Mouse (Mus musculus) embryonic stem cell, embryonic (primary cell): ENCODE measurements at regions not wholly inside any gene's neighbourhood (a gene's known extent, or its start where the extent isn't known, plus 50 kb on each side); places are given as distances from the start of the nearest gene placed in this dataset.

Source experiments
- CTCF ChIA-PET, 4 experiments: fragments of 300-600 bp in 2 of 4; fragments of 350-600 bp in 2 of 4; sonication (Branson Sonifier 250); formaldehyde crosslinking; loops; one replicate each; lab custom pipeline; 2022; ENCODE audit warnings: inconsistent platforms in 2 of 4; lab: Charles Lee
- POLR2A ChIA-PET, 4 experiments: fragments of 300-600 bp in 2 of 4; fragments of 350-600 bp in 2 of 4; sonication (Branson Sonifier 250); formaldehyde crosslinking; loops; one replicate each; lab custom pipeline; 2022; ENCODE audit warnings: antibody characterized with exemption in 4 of 4, inconsistent platforms in 1 of 4; lab: Charles Lee

DNA sequence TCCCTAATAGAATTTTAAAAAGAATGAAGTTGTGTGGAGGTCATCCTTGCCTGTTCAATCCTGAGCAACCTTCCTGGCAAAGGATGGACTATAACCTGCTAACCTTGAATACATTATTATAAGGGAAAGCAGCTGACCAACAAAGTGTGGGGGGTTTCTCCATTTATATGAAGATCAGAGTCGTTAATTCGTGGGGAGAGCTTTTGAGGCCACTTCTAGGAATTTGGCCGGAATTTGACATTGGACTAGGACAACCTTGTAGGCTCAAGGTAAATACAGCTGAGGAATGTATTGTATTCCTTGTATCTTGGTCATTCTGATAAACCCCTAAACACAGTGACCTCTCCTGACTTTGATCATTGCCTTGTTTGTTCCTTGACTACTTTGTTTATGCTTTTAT, 56.9 kb downstream of the Klf4 start:
- CTCF ChIA-PET, result interaction anchor here (0.6 to 2.4 kb wide), 7 partner anchors 9 to 64 kb away, joined by 3 to 17 read pairs (median 3); no protein-coding TSS in a partner anchor
- POLR2A ChIA-PET, result interaction anchor here (0.6 to 14.8 kb wide), 104 partner anchors 10 to 1523 kb away, joined by 3 to 1353 read pairs (median 4); partner anchors contain the start of gene Klf4 (in 4 of the 4)

GRCm38 (mm10) chr4:55474044-55474788, 58.0 kb downstream of the Klf4 start:
- CTCF ChIA-PET, result interaction anchor here in 2 of 4 experiments (1.4 to 2.4 kb wide), 2 partner anchors 10 to 11 kb away, joined by 5 to 17 read pairs; no protein-coding TSS in a partner anchor

GRCm38 (mm10) chr4:55472649-55473048, 59.6 kb downstream of the Klf4 start:
- CTCF ChIA-PET, result interaction anchor here in 1 of 4 experiments (1.1 kb wide), 1 partner anchor 58 kb away, joined by 3 read pairs; no protein-coding TSS in a partner anchor

More at GRCm38 (mm10) chr4:55474044-55474788, 58.0 kb downstream of the Klf4 start:
- POLR2A ChIA-PET, result interaction anchor here (0.8 to 33.7 kb wide), 44 partner anchors 2 to 1481 kb away, joined by 3 to 1353 read pairs (median 9); partner anchors contain the start of genes Klf4 (in 4 of the 4) and Zfp462 (in 1 of the 4)

GRCm38 (mm10) chr4:55470779-55471663, 61.2 kb downstream of the Klf4 start:
- POLR2A ChIA-PET, result interaction anchor here (0.6 to 33.7 kb wide), 30 partner anchors 5 to 466 kb away, joined by 3 to 1353 read pairs (median 4); partner anchors contain the start of gene Klf4 (in 3 of the 4)
- CTCF ChIA-PET, result interaction anchor here in 1 of 4 experiments (0.6 kb wide), 1 partner anchor 59 kb away, joined by 3 read pairs; no protein-coding TSS in a partner anchor

More at GRCm38 (mm10) chr4:55472649-55473048, 59.6 kb downstream of the Klf4 start:
- POLR2A ChIA-PET, result interaction anchor here (0.5 to 33.7 kb wide), 21 partner anchors 4 to 264 kb away, joined by 3 to 1353 read pairs (median 10); partner anchors contain the start of gene Klf4 (in 4 of the 4)

- POLR2A ChIA-PET, result interaction anchor here (0.5 to 33.7 kb wide), 94 partner anchors 9 to 1488 kb away, joined by 3 to 1353 read pairs (median 4); partner anchors contain the start of gene Klf4 (in 4 of the 4)
- CTCF ChIA-PET, result interaction anchor here (0.6 to 3.6 kb wide), 18 partner anchors 11 to 1262 kb away, joined by 3 to 17 read pairs (median 4); no protein-coding TSS in a partner anchor
These were observed 68.1 kb downstream of the Klf4 start for GRCm38 (mm10) chr4:55464192-55464591.

GRCm38 (mm10) chr4:55461927-55462326, 70.3 kb downstream of the Klf4 start:
- CTCF ChIA-PET, result interaction anchor here in 1 of 4 experiments (1.3 to 3.6 kb wide), 2 partner anchors 13 to 15 kb away, joined by 3 to 17 read pairs; no protein-coding TSS in a partner anchor
- POLR2A ChIA-PET, result interaction anchor here (0.6 to 33.7 kb wide), 15 partner anchors 10 to 1003 kb away, joined by 3 to 1353 read pairs (median 61); partner anchors contain the start of gene Klf4 (in 2 of the 4)

DNA sequence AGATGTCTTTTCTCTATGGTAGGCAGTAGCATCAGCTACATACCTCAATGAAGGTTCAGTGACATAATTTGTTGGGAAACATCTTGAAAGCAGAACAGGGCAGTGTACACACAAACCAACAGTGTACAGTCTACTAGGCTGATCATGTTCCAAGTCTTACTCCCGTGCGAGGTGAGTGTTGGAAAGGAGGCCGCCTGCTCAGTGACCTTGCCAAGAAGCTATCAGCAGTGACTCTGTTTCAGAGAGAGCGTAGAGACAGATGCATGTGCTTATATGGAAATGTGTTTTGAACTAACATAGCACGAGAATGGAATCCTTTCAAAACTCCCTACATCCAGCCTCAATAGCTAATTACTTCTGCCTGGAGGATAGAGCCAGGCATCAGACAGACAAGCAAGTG, 78.4 kb downstream of the Klf4 start:
- ChIA-PET POLR2A (interaction anchor here (0.8 to 33.7 kb wide), 13 partner anchors 10 to 102 kb away, joined by 3 to 1353 read pairs (median 8); partner anchors contain the start of gene Klf4 (in 1 of the 4)), CTCF (interaction anchor here in 2 of 4 experiments (0.5 to 1.6 kb wide), 5 partner anchors 10 to 161 kb away, joined by 3 to 5 read pairs (median 3); no protein-coding TSS in a partner anchor)

DNA sequence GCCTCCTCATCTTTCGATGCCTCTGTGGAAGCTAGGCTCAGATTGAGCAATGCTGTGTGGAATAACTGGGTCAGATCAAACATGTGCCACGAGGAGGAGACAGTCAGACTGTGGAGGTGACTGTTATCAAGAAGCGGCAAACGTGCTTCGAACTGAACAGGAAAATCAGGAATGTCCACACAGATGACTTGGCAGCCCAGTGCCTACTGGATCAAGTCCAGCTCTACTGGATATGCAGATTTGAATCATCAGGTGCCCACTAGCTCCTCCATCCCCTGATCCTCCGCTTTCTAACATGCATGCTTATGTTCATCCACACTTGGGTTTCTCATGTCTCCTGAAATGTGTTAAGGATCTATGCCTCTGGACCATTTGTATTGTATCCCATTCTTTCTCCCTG, 79.7 kb downstream of the Klf4 start:
- ChIA-PET POLR2A (interaction anchor here in 2 of 4 experiments (0.5 to 33.7 kb wide), 7 partner anchors 9 to 46 kb away, joined by 3 to 1353 read pairs (median 61); no protein-coding TSS in a partner anchor), CTCF (no interaction called here)

- CTCF ChIA-PET, result interaction anchor here in 3 of 4 experiments (0.6 to 1.9 kb wide), 11 partner anchors 8 to 159 kb away, joined by 3 to 12 read pairs (median 4); no protein-coding TSS in a partner anchor
These were observed 80.6 kb downstream of the Klf4 start for GRCm38 (mm10) chr4:55451711-55452110.

GRCm38 (mm10) chr4:55451026-55451425, 81.2 kb downstream of the Klf4 start:
- POLR2A ChIA-PET, result interaction anchor here (0.5 to 33.7 kb wide), 26 partner anchors 7 to 100 kb away, joined by 3 to 1353 read pairs (median 4); partner anchors contain the start of gene Klf4 (in 1 of the 4)
- CTCF ChIA-PET, result interaction anchor here (0.6 to 1.9 kb wide), 25 partner anchors 8 to 211 kb away, joined by 3 to 12 read pairs (median 3); no protein-coding TSS in a partner anchor

More at GRCm38 (mm10) chr4:55451711-55452110, 80.6 kb downstream of the Klf4 start:
- POLR2A ChIA-PET, result interaction anchor here in 3 of 4 experiments (0.5 to 33.7 kb wide), 7 partner anchors 8 to 52 kb away, joined by 3 to 1353 read pairs (median 61); no protein-coding TSS in a partner anchor

DNA sequence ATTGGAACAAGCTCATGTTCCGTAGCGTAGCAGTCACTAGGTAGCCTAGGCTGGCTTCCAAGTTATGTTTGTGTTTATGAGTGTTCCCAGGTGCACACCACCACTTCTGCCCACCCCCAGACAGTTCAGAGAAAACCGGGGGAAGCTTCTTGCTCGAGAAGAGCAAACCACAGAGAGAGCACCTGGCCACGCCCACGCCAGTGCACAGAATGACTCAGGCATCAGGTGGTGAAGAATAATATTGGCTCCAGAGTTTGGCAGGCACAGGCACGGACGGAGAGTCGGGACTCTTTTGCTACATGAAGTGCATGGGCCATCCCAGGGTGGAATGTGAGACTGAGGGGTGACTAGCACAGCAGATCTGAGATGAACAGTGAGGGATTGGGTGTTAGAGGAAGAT, 88.8 kb downstream of the Klf4 start:
- ChIA-PET CTCF (interaction anchor here in 1 of 4 experiments (0.7 kb wide), 1 partner anchor 9 kb away, joined by 3 read pairs; no protein-coding TSS in a partner anchor), POLR2A (interaction anchor here in 3 of 4 experiments (0.5 to 33.7 kb wide), 22 partner anchors 9 to 91 kb away, joined by 3 to 1277 read pairs (median 4); no protein-coding TSS in a partner anchor)

- POLR2A ChIA-PET, result interaction anchor here in 3 of 4 experiments (1.0 to 33.7 kb wide), 7 partner anchors 8 to 92 kb away, joined by 3 to 1277 read pairs (median 10); no protein-coding TSS in a partner anchor
- CTCF ChIA-PET, result interaction anchor here in 1 of 4 experiments (0.8 kb wide), 1 partner anchor 12 kb away, joined by 3 read pairs; no protein-coding TSS in a partner anchor
These were observed 90.2 kb downstream of the Klf4 start for GRCm38 (mm10) chr4:55442098-55442497.
